Mouse (Mus musculus) right cerebral cortex, adult 18-20 months (tissue): ENCODE data around the gene Trak2.
"Not testable (repeated sequence)": the region's sequence is repeated elsewhere in the genome, so short reads cannot be mapped to it uniquely, and the experiment has no call there.

Source experiments
- DNase-seq: peaks from one replicate; pipeline ENCODE4 v3.0.0; 2022; ENCODE audit warnings: mixed read lengths

The Trak2 gene

GRCm38 (mm10) chr1:58973366-58974221 lies at the start of gene Trak2, which contains the start of gene Stradb:
Gene Trak2 (minus strand): TSS chr1:58973430.
Gene Stradb (plus strand): TSS chr1:58973522.
- DNase-seq = peak; percentile 97

GRCm38 (mm10) chr1:59021556-59021955 lies 48.3 kb upstream of the Trak2 start:
- no peak for DNase-seq

DNA sequence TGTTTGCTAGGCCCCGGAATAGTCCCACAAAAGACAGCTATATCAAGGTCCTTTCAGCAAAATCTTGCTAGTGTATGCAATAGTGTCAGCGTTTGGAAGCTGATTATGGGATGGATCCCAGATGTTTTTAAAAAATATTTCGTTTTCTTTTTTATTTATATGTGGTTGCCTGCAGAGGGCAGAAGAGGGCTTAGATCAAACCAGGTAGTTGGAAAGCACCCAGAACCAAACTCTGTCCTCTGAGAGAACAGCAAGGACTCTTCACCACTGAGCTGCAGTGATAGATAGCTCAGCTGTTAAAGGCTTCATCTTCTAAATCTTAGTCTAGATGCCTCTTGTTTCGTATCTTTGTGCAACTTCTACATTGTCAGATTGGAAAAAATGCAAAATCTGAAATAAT lies 36.0 kb upstream of the Trak2 start:
- no peak for DNase-seq

- no peak for DNase-seq
These were observed 22.1 kb upstream of the Trak2 start for GRCm38 (mm10) chr1:58995313-58995712.

DNA sequence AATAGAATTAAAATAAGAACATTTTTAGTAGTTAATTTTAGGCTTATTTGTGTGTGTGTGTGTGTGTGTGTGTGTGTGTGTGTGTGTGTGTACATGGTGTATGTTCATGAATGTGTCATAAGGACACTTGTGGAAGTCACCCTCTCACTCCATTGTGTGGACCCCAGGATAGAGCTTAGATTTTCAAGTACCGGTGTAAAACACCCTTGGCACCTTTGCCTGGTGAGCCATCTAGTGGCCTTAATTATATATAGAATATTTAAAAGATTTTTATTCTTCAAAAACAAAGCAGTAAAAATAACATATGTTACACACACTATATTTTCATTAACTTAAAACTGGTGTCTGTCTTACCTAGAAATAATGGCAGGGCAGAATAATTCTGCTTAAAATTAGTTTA lies 20.5 kb upstream of the Trak2 start:
- DNase-seq = no peak

- no peak for DNase-seq
These were observed 19.9 kb upstream of the Trak2 start for GRCm38 (mm10) chr1:58993144-58993543.

DNA sequence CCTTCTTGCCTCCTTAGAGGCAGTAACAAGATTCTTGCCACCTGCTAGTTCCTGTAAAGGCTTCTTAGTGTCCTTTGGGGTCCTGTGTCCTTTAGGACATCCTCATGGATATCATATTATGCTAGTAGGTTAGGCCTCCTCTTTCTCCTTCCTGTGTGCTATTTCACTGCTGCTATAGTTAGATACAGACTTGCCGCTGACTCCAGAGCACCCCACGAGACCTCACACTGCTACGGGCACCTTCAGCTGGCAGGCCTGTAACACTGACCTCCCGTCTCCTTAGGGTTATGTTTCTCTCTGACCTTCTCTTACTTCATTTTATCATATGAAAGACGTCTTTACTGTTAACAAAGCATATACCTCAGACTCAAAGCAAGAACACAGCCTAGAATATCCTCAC lies 11.4 kb upstream of the Trak2 start:
- DNase-seq = no peak

- no peak for DNase-seq
These were observed 9.0 kb upstream of the Trak2 start for GRCm38 (mm10) chr1:58982276-58982675.

- no peak for DNase-seq
These were observed 322 bp downstream of the Trak2 start for GRCm38 (mm10) chr1:58972851-58973365.

DNA sequence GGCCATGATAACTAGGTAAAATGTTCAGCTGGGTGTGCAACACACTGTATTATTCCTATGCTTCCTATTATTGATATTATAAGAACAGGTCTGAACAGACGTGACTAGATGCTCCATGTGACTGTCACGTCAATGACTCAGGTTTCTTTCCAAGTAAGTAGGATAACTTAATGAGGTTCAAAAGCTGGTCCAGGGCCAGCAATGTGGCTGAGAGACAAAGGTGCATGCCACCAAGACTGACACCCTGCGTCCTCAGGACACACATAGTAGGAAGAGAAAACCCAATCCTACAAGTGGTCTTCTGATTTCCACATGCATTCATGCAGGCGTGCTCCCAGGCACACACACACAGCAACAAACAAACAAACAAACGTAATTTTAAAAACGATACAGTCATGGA lies 2.1 kb downstream of the Trak2 start:
- no peak for DNase-seq

GRCm38 (mm10) chr1:58970054-58970453 lies 3.2 kb downstream of the Trak2 start:
- no peak for DNase-seq

- no peak for DNase-seq
These were observed 5.7 kb downstream of the Trak2 start for GRCm38 (mm10) chr1:58967534-58967933.

DNA sequence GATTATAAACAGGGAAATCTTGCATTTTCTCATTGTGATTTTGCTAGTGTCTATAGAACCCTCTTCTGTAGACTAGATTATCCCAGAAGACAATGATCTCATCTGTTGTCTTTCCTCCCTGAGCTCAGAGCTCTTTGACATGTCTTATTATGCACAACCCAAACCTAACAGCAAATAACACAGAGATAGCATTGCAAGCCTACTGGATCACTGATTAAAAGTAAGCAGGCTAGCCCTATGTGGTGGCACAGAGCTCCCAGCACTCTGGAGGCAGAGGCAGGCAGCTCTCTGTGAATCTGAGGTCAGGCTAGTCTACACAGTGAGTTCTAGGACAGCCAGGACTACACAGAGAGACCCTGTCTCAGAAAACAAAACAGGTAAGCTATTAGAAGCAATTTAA lies 10.4 kb downstream of the Trak2 start:
- no peak for DNase-seq

- no peak for DNase-seq
These were observed 10.8 kb downstream of the Trak2 start for GRCm38 (mm10) chr1:58962418-58962817.

DNA sequence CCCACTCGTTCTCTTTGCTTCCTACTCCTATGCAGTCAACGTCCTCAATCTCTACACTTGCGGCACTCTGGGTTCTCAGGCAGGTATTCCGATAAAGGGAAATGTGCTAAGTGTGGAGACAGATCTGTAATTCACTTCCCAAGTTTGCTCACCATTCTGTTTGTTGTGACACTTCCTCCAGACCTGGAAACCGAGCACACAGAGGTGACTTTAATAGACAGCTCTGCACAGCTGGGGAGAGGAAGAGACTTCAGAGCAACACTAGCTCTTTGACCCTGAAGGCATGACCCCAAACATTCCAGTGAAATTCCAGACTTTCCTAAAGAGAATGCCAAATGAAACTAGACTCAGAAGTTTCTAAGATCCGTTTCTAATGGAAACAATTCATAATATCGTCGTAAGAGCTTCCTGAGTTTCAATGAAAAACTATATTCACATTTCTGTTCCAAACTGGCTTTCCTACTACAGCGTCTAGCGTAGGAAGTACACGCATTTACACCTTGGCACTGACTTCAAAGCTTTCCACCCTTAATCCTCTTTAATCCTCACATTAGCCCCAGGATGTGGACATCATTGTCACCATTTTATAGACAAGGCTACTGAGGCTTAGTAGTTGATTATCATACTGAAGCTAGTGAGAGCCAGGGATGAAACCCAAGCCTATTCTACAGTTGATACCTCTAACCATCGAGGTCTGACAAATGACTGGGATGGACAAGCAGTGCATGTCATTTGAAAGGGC lies 11.9 kb downstream of the Trak2 start:
- DNase-seq = peak; percentile 13

DNA sequence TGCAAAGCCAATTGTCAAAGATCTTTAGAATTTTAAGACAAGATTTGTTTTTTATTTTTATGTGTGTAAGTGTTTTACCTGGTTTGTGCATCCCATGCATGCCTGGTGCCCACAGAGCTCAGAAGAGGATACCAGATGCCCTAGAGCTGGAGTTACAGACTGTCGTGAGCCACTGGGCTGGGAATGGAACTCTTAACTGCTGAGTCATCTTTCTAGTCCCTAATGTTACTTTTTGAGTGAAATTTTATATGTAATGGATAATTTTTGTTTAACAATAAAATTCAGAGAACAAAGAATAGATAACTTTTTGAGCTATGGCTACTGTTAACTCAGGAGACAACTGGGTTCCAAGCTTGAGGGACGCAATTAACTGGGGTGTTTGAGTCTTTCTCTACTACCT lies 13.5 kb downstream of the Trak2 start:
- DNase-seq = no peak

DNA sequence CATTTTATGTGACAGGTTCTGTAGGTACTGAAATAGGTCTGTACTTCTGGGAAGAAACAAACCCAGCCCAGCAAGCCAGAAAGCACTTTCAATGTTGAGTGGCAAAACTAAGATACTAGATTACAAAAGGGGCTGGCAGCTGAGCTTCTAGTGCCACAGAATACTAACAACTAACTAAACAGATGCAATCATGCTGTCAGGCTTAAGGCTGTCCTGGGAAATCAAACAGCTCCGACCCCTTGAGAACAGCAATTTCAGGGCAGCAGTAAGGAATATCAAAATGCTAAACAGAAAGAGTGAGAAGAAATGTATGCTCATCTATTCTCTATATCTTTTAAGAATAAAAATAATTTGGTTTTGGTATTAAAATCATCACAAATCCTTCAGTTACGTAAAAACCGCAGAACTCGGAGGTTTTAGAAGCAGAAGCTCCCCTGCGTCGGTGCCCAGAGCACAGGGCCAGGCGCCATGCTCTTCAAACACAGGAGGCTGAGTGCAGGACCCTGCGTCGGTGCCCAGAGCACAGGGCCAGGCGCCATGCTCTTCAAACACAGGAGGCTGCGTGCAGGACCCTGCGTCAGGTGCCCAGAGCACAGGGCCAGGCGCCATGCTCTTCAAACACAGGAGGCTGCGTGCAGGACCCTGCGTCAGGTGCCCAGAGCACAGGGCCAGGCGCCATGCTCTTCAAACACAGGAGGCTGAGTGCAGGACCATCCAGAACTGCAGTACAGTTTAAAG lies 14.3 kb downstream of the Trak2 start:
- DNase-seq = not testable (repeated sequence)

GRCm38 (mm10) chr1:58957931-58958330 lies 15.3 kb downstream of the Trak2 start:
- no peak for DNase-seq

DNA sequence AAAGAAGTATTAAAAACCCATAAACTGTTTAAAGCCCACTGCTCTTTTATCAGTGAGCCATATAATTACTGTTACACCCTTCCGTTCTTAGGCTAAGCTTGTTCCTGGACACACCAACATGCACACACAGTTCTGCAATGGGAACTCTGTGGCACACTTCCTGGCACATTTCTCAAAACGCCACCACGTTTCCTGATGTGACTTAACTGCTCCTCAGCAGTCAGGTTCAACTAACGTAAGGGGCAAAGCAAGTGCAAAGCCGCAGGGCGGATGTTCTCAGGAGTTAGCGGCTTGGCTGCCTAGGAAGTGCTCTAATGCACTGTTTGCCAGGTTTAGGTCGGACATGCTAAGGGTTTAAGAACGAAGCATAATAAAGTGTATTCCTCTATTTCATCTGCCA lies 17.0 kb downstream of the Trak2 start:
- no peak for DNase-seq

- DNase-seq = no peak
These were observed 17.5 kb downstream of the Trak2 start for GRCm38 (mm10) chr1:58955716-58956115.

DNA sequence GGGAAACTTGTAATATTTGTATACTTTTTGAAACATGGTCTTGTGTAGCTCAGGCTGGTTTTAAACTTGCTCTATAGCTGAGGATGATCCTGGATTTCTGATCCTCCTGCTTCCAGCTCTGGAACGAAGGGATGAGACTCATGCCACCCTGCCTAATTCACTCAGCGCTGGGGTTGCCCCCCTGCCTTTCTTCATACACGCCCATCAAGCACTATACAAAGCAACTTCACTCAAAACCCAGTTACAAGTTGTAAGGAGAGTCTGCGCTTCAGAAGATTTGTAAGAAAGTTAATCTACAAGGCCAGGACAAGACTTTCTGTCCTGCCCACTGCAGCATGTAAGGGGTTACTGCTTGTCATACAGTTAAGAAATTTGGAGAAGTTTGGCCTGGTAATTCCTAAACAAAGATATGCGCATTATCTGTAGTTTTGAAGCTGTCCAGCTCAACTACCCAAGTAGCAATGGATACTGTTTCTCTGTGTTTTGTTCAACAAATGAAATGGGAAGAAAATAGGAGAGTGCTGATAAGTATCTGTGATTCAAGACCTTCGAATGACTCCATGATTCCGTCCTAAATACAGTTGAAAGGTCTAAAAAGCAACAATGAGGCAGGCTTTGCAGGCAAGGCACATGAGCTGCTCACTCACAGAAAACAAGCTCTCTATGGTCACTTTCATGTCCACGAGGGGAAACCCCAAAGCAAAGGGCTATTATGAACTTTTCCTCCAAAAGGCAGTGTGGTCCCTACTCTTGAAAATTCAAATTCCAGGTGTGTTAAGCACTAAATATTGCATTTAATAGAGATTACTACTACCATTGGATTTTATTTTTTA lies 18.4 kb downstream of the Trak2 start:
- DNase-seq = no peak
